Mouse (Mus musculus): ENCODE measurements around the gene Plppr3. TPM values are rescaled to one million over a fixed set of nuclear protein-coding genes. Genes with fewer than 3 reads are reported as not detected.

Gene Plppr3
- polyA plus RNA-seq, 1 experiment = 2.3 TPM

DNA sequence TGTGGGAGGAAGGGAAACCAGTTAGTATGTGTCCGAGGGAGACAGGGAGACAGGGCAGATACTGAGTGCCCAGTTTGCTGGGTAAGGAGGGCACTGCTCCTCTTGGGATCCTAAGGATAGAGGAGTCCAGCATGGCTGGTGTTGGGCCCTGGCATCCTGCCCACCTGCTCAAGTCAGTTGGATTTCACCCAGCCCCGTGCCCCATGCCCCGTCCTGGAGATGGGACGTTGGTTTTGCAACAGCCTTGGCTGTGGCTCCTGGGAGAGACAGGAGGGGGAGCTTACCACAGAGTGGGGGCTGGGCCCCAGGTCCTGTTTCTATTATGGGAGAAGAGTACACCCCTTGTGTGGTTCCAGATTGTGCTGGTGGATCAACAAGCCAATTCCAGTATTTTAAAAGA is 10.0 kb upstream of the Plppr3 start:
- TF ChIP-seq MYOG (IDR thresholded peaks at IDR 0.05; ENCODE audit: control insufficient read depth, extremely low read depth, insufficient read length) (no peak), MAX (IDR thresholded peaks at IDR 0.05) (no peak)
- peaks cover 6% of the 10 kb centered on the region for H3K27me3 ChIP-seq (ENCODE audit: control insufficient read depth, insufficient read depth, insufficient read length)
- H3K79me3 ChIP-seq (ENCODE audit: low read depth) = no peaks in the 10 kb centered on the region
- no peaks in the 10 kb centered on the region for H3K36me3 ChIP-seq (ENCODE audit: control insufficient read depth, insufficient read depth)
- no peaks in the 10 kb centered on the region for H3K79me2 ChIP-seq (ENCODE audit: control insufficient read depth, insufficient read depth)
- no peak overlapping the region for H3K4me3 ChIP-seq (ENCODE audit: insufficient read depth, poor library complexity, severe bottlenecking)
- H3ac ChIP-seq (ENCODE audit: control insufficient read depth, insufficient read length, low read depth) = no peak overlapping the region

DNA sequence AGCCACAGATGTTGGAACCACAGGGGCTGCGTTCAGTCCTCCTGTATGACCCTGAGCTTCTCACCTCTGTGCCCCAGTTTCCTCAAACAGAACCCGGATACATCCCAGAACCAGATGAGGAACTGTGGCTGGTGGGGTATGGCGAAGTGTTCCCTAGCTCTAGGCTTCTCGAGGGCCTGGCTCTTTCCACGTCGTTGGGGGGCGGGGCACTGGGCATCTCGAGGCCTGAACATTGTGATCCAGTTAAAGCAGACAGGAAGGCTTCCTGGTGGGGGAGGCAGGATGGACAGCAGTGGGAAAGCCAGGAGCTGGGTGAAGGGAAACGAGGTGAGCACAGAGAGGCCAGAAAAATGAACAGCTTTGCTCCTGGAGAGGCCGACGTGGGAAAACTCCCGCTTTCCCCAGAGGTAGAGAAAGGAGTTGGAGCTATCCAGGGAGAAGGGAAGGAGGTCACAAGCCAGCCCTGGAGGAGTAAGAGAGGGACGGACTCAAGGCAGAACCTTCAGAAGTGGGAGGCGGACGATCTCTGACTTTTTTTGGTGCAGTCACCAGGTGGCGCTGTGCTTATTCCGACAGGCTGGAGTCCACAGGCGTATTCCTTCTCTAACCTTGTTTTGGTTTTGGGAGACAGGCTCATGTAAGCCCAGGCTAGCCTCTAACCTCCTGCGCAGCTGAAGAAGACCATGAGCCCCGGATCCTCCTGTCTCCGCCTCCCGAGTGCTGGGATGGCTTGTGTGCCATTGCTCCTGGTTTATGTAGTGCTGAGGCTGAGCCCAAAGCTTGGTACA is 9.1 kb upstream of the Plppr3 start:
- Histone ChIP-seq H3K79me2 (ENCODE audit: control insufficient read depth, insufficient read depth) (no peaks in the 10 kb centered on the region), H3K36me3 (ENCODE audit: control insufficient read depth, insufficient read depth) (no peaks in the 10 kb centered on the region), H3ac (ENCODE audit: control insufficient read depth, insufficient read length, low read depth) (no peak overlapping the region), H3K79me3 (ENCODE audit: low read depth) (no peaks in the 10 kb centered on the region), H3K27me3 (ENCODE audit: control insufficient read depth, insufficient read depth, insufficient read length) (peaks cover 6% of the 10 kb centered on the region), H3K4me3 (ENCODE audit: insufficient read depth, poor library complexity, severe bottlenecking) (no peak overlapping the region)
- TF ChIP-seq MAX (IDR thresholded peaks at IDR 0.05) (no peak), CTCF (IDR thresholded peaks at IDR 0.05; ENCODE audit: control insufficient read depth, insufficient read depth, insufficient read length) (peak; percentile 47), CEBPB (IDR thresholded peaks at IDR 0.05; ENCODE audit: low read depth) (no peak), FOSL1 (IDR thresholded peaks at IDR 0.05; ENCODE audit: insufficient read depth, low read length, poor library complexity, severe bottlenecking) (no peak), MYOD1 (IDR thresholded peaks at IDR 0.05; ENCODE audit: control insufficient read depth, insufficient read length, low read depth) (no peak), MYOG (IDR thresholded peaks at IDR 0.05; ENCODE audit: control insufficient read depth, extremely low read depth, insufficient read length) (no peak), USF1 (IDR thresholded peaks at IDR 0.05; ENCODE audit: low read depth) (no peak)

DNA sequence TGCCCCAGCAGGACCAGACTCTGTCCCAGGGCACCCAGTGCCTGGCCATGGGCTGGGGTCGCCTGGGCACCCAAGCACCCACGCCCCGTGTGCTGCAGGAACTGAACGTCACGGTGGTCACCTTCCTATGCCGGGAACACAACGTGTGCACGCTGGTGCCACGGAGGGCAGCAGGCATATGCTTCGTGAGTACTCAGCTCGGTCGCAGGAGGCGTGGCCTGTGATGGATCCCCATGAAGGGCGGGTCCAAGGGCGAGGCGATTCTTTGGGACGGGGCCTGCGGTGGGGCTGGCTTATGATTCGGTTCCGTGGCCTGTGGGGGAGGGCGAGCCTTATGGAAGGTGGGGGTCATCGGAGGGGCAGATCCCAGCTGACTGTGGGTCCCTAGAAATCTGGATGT is 7.5 kb upstream of the Plppr3 start:
- no peak overlapping the region for H3K4me3 ChIP-seq (ENCODE audit: insufficient read depth, poor library complexity, severe bottlenecking)
- no peaks in the 10 kb centered on the region for H3K79me2 ChIP-seq (ENCODE audit: control insufficient read depth, insufficient read depth)
- no peak overlapping the region for H3ac ChIP-seq (ENCODE audit: control insufficient read depth, insufficient read length, low read depth)
- TF ChIP-seq MYOG (IDR thresholded peaks at IDR 0.05; ENCODE audit: control insufficient read depth, extremely low read depth, insufficient read length) (no peak), FOSL1 (IDR thresholded peaks at IDR 0.05; ENCODE audit: insufficient read depth, low read length, poor library complexity, severe bottlenecking) (no peak), CTCF (IDR thresholded peaks at IDR 0.05; ENCODE audit: control insufficient read depth, insufficient read depth, insufficient read length) (no peak)
- H3K36me3 ChIP-seq (ENCODE audit: control insufficient read depth, insufficient read depth) = no peaks in the 10 kb centered on the region
- no peaks in the 10 kb centered on the region for H3K79me3 ChIP-seq (ENCODE audit: low read depth)
- H3K27me3 ChIP-seq (ENCODE audit: control insufficient read depth, insufficient read depth, insufficient read length) = no peaks in the 10 kb centered on the region

DNA sequence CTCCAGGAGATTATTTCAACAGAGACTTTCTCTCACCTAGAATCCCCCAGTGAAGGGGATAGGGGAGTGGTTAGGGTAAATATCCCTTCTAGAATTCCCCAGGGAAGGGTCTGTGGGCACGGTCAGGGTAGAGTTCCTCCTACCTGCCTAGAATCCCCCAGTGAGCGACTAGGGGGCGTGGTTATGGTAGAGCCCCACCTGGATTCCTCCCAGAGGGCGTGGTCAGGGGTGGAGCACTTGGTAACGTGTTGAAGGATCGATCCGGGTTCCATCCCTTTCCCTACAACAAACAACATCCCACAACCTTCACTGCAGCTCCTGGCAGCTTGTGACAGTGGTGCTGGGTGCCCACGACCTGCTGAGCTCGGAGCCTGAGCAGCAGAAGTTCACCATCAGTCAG is 6.3 kb upstream of the Plppr3 start:
- H3K79me3 ChIP-seq (ENCODE audit: low read depth) = no peaks in the 10 kb centered on the region
- no peaks in the 10 kb centered on the region for H3K79me2 ChIP-seq (ENCODE audit: control insufficient read depth, insufficient read depth)
- H3K4me3 ChIP-seq (ENCODE audit: insufficient read depth, poor library complexity, severe bottlenecking) = no peak overlapping the region
- H3K27me3 ChIP-seq (ENCODE audit: control insufficient read depth, insufficient read depth, insufficient read length) = no peaks in the 10 kb centered on the region
- no peaks in the 10 kb centered on the region for H3K36me3 ChIP-seq (ENCODE audit: control insufficient read depth, insufficient read depth)
- TF ChIP-seq MYOG (IDR thresholded peaks at IDR 0.05; ENCODE audit: control insufficient read depth, extremely low read depth, insufficient read length) = no peak
- no peak for TF ChIP-seq USF1 (IDR thresholded peaks at IDR 0.05; ENCODE audit: low read depth)
- no peak for TF ChIP-seq FOSL1 (IDR thresholded peaks at IDR 0.05; ENCODE audit: insufficient read depth, low read length, poor library complexity, severe bottlenecking)
- no peak for TF ChIP-seq CEBPB (IDR thresholded peaks at IDR 0.05; ENCODE audit: low read depth)
- TF ChIP-seq MYOD1 (IDR thresholded peaks at IDR 0.05; ENCODE audit: control insufficient read depth, insufficient read length, low read depth) = no peak
- TF ChIP-seq CTCF (IDR thresholded peaks at IDR 0.05; ENCODE audit: control insufficient read depth, insufficient read depth, insufficient read length) = no peak
- TF ChIP-seq MAX (IDR thresholded peaks at IDR 0.05) = no peak
- H3ac ChIP-seq (ENCODE audit: control insufficient read depth, insufficient read length, low read depth) = no peak overlapping the region

DNA sequence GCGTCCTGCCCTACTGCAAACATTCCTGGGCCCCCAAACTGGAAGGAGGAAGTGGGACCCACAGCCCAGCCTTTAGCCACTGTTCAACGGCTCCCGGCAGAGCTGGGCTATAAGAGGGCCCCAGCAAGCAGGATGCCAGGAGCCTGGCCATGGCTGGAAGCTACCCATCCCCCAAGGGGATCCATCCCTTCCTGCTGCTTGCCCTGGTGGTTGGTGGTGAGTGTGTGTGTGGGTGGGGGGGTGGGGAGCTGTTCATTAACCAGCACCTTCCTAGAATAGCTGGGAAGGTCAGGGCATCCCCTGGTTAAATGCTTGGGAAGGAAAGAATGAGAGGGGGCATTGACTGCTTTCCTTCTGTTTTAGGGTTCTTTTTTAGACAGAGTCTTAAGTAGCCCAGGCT is 5.1 kb upstream of the Plppr3 start:
- Histone ChIP-seq H3K79me3 (ENCODE audit: low read depth) (no peaks in the 10 kb centered on the region), H3K79me2 (ENCODE audit: control insufficient read depth, insufficient read depth) (no peaks in the 10 kb centered on the region), H3K27me3 (ENCODE audit: control insufficient read depth, insufficient read depth, insufficient read length) (no peaks in the 10 kb centered on the region), H3K4me3 (ENCODE audit: insufficient read depth, poor library complexity, severe bottlenecking) (no peak overlapping the region), H3ac (ENCODE audit: control insufficient read depth, insufficient read length, low read depth) (no peak overlapping the region), H3K36me3 (ENCODE audit: control insufficient read depth, insufficient read depth) (no peaks in the 10 kb centered on the region)
- no peak for TF ChIP-seq FOSL1 (IDR thresholded peaks at IDR 0.05; ENCODE audit: insufficient read depth, low read length, poor library complexity, severe bottlenecking)
- no peak for TF ChIP-seq MYOD1 (IDR thresholded peaks at IDR 0.05; ENCODE audit: control insufficient read depth, insufficient read length, low read depth)
- TF ChIP-seq CTCF (IDR thresholded peaks at IDR 0.05; ENCODE audit: control insufficient read depth, insufficient read depth, insufficient read length) = no peak
- TF ChIP-seq CEBPB (IDR thresholded peaks at IDR 0.05; ENCODE audit: low read depth) = no peak
- no peak for TF ChIP-seq MAX (IDR thresholded peaks at IDR 0.05)
- no peak for TF ChIP-seq USF1 (IDR thresholded peaks at IDR 0.05; ENCODE audit: low read depth)
- TF ChIP-seq MYOG (IDR thresholded peaks at IDR 0.05; ENCODE audit: control insufficient read depth, extremely low read depth, insufficient read length) = no peak

DNA sequence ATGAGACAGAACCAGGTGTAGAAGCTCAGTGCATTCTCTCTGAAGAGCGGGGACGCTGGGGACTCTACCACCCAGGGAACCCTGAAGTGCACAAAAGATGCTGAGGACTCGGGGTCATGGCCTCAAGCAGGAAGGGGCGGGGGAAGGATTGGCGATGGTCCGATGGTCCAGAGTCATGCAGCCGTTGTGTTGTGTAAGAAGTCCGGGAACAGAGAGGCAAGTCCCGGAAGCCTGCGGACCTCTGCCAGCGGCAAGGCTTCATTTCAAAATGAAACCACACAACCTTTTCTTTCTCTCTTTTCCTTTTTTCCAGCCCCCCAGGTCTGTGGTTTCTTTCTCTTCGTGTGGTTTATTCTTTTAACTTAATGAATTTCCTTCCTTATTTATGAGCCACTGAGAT is 3.3 kb upstream of the Plppr3 start:
- H3K79me2 ChIP-seq (ENCODE audit: control insufficient read depth, insufficient read depth) = no peaks in the 10 kb centered on the region
- H3K36me3 ChIP-seq (ENCODE audit: control insufficient read depth, insufficient read depth) = no peaks in the 10 kb centered on the region
- TF ChIP-seq FOSL1 (IDR thresholded peaks at IDR 0.05; ENCODE audit: insufficient read depth, low read length, poor library complexity, severe bottlenecking) = no peak
- TF ChIP-seq USF1 (IDR thresholded peaks at IDR 0.05; ENCODE audit: low read depth) = no peak
- no peak for TF ChIP-seq CEBPB (IDR thresholded peaks at IDR 0.05; ENCODE audit: low read depth)
- TF ChIP-seq MYOD1 (IDR thresholded peaks at IDR 0.05; ENCODE audit: control insufficient read depth, insufficient read length, low read depth) = no peak
- no peak for TF ChIP-seq MAX (IDR thresholded peaks at IDR 0.05)
- no peak for TF ChIP-seq CTCF (IDR thresholded peaks at IDR 0.05; ENCODE audit: control insufficient read depth, insufficient read depth, insufficient read length)
- TF ChIP-seq MYOG (IDR thresholded peaks at IDR 0.05; ENCODE audit: control insufficient read depth, extremely low read depth, insufficient read length) = no peak
- no peak overlapping the region for H3K4me3 ChIP-seq (ENCODE audit: insufficient read depth, poor library complexity, severe bottlenecking)
- no peak overlapping the region for H3ac ChIP-seq (ENCODE audit: control insufficient read depth, insufficient read length, low read depth)
- no peaks in the 10 kb centered on the region for H3K79me3 ChIP-seq (ENCODE audit: low read depth)
- H3K27me3 ChIP-seq (ENCODE audit: control insufficient read depth, insufficient read depth, insufficient read length) = no peaks in the 10 kb centered on the region

Data from C2C12 (cell line).